Mouse (Mus musculus) limb, embryonic 14.5 days (tissue): ENCODE measurements at regions not wholly inside any gene's neighbourhood (a gene's known extent, or its start where the extent isn't known, plus 50 kb on each side); places are given as distances from the start of the nearest gene placed in this dataset.

Experiments
- ATAC-seq: fragments of 200-750 bp; cut with Nextera tagmentation; 2 replicates; pipeline ENCODE4 v1.8.0; 2017; ENCODE audit warnings: low read depth, moderate number of reproducible peaks, moderate TSS enrichment; ENCODE audit not compliant: low FRiP score
- DNase-seq: peaks from one replicate; pipeline ENCODE4 v3.0.0-alpha.2; 2015; ENCODE audit warnings: low spot score
- H3K27ac ChIP-seq: fragments of 300-500 bp; sonication (generic); replicated peaks from 2 replicates; pipeline ENCODE4 v1.5.1; 2014; ENCODE audit warnings: low read depth, mild to moderate bottlenecking, low read length, moderate library complexity, mixed read lengths
- H3K27me3 ChIP-seq: fragments of 300-500 bp; sonication (generic); 2 replicates; pipeline ENCODE4 v1.6.1; 2014; ENCODE audit warnings: low read length, mixed read lengths; ENCODE audit not compliant: control insufficient read depth, insufficient read depth
- H3K36me3 ChIP-seq: fragments of 300-500 bp; sonication (generic); 2 replicates; pipeline ENCODE4 v1.6.1; 2014; ENCODE audit warnings: mild to moderate bottlenecking, low read length, moderate library complexity, mixed read lengths; ENCODE audit not compliant: control insufficient read depth, insufficient read depth
- H3K4me1 ChIP-seq: fragments of 300-500 bp; sonication (generic); 2 replicates; pipeline ENCODE4 v1.6.1; 2014; ENCODE audit warnings: antibody characterized with exemption, low read length, mixed read lengths; ENCODE audit not compliant: control insufficient read depth, insufficient read depth
- H3K4me2 ChIP-seq: fragments of 300-500 bp; sonication (generic); replicated peaks from 2 replicates; pipeline ENCODE4 v1.6.1; 2014; ENCODE audit warnings: low read depth, mild to moderate bottlenecking, low read length, moderate library complexity; ENCODE audit not compliant: severe bottlenecking
- H3K4me3 ChIP-seq: fragments of 300-500 bp; sonication (generic); replicated peaks from 2 replicates; pipeline ENCODE4 v1.5.1; 2014; ENCODE audit warnings: low read length
- H3K9ac ChIP-seq: fragments of 300-500 bp; sonication (generic); 2 replicates; pipeline ENCODE4 v1.6.1; 2014; ENCODE audit warnings: mild to moderate bottlenecking, low read depth, low read length, moderate library complexity; ENCODE audit not compliant: severe bottlenecking
- H3K9me3 ChIP-seq: fragments of 300-500 bp; sonication (generic); 2 replicates; pipeline ENCODE4 v1.6.1; 2016; ENCODE audit warnings: low read length; ENCODE audit not compliant: control insufficient read depth
- POLR2A ChIP-seq: fragments of 200-500 bp; IDR thresholded peaks from 2 replicates; pipeline ENCODE4 v1.8.0; 2012; ENCODE audit warnings: inconsistent platforms, mild to moderate bottlenecking, moderate library complexity, borderline replicate concordance; ENCODE audit not compliant: insufficient read depth, insufficient read length; ENCODE audit errors: extremely low read depth
- WGBS: fragments of 180-500 bp; shearing (Covaris S2); extraction: QIAGEN DNeasy Blood & Tissue Kit; methylation state at CpG from one replicate; pipeline ENCODE4 v1.1.7; 2014; 5-methylcytosine and 5-hydroxymethylcytosine counted together

GRCm38 (mm10) chr13:101919266-101919665, 151.2 kb upstream of the Pik3r1 start:
- H3K4me3 ChIP-seq, result no peak overlapping the region
- no peak for TF ChIP-seq POLR2A
- no peaks in the 10 kb centered on the region for H3K27me3 ChIP-seq
- no peaks in the 10 kb centered on the region for H3K36me3 ChIP-seq
- peaks cover 17% of the 10 kb centered on the region for H3K4me1 ChIP-seq
- ATAC-seq (no peak), DNase-seq (peak; percentile 32)
- H3K9me3 ChIP-seq, result no peaks in the 10 kb centered on the region
- H3K9ac ChIP-seq, result no peak overlapping the region
- H3K27ac ChIP-seq, result no peak overlapping the region
- 50% methylated on average over 5 of the region's 5 CpGs for WGBS
- no peak overlapping the region for H3K4me2 ChIP-seq

- peaks cover 13% of the 10 kb centered on the region for H3K4me1 ChIP-seq
- ATAC-seq, result no peak
- no peak for TF ChIP-seq POLR2A
Measured at GRCm38 (mm10) chr13:101920384-101920783, 152.4 kb upstream of the Pik3r1 start.

GRCm38 (mm10) chr13:101924637-101925036, 156.6 kb upstream of the Pik3r1 start:
- Histone ChIP-seq H3K27me3 (no peaks in the 10 kb centered on the region), H3K4me3 (no peak overlapping the region), H3K9me3 (no peaks in the 10 kb centered on the region), H3K4me1 (no peaks in the 10 kb centered on the region), H3K9ac (no peak overlapping the region), H3K36me3 (no peaks in the 10 kb centered on the region), H3K27ac (no peak overlapping the region), H3K4me2 (no peak overlapping the region)
- DNase-seq, result no peak
- 97% methylated on average over 2 of the region's 2 CpGs for WGBS
- no peak for TF ChIP-seq POLR2A
- ATAC-seq, result no peak

More at GRCm38 (mm10) chr13:101920384-101920783, 152.4 kb upstream of the Pik3r1 start:
- H3K27me3 ChIP-seq, result no peaks in the 10 kb centered on the region
- no peaks in the 10 kb centered on the region for H3K9me3 ChIP-seq
- no peak overlapping the region for H3K9ac ChIP-seq
- WGBS, result 83% methylated on average over 3 of the region's 3 CpGs
- no peak overlapping the region for H3K27ac ChIP-seq
- H3K4me3 ChIP-seq, result no peak overlapping the region
- no peaks in the 10 kb centered on the region for H3K36me3 ChIP-seq
- no peak overlapping the region for H3K4me2 ChIP-seq
- no peak for DNase-seq

- H3K4me1 ChIP-seq, result peaks cover under 1% of the 10 kb centered on the region; the same call in 1 of the 2 replicates
- H3K27me3 ChIP-seq, result no peaks in the 10 kb centered on the region
- TF ChIP-seq POLR2A, result no peak
- DNase-seq (no peak), ATAC-seq (no peak)
- H3K4me3 ChIP-seq, result no peak overlapping the region
- H3K27ac ChIP-seq, result no peak overlapping the region
- no peaks in the 10 kb centered on the region for H3K9me3 ChIP-seq
- no peak overlapping the region for H3K9ac ChIP-seq
- H3K4me2 ChIP-seq, result no peak overlapping the region
- no peaks in the 10 kb centered on the region for H3K36me3 ChIP-seq
- WGBS, result 94% methylated on average over 4 of the region's 4 CpGs
Measured at GRCm38 (mm10) chr13:101931264-101931663, 163.2 kb upstream of the Pik3r1 start.

- no peaks in the 10 kb centered on the region for H3K27me3 ChIP-seq
- WGBS, result 72% methylated on average over 1 of the region's 1 CpGs
- DNase-seq, result no peak
- H3K4me3 ChIP-seq, result no peak overlapping the region
- ATAC-seq, result no peak
- no peak for TF ChIP-seq POLR2A
- H3K9me3 ChIP-seq, result no peaks in the 10 kb centered on the region
- H3K4me1 ChIP-seq, result peaks cover 4% of the 10 kb centered on the region; the same call in 1 of the 2 replicates
- H3K36me3 ChIP-seq, result no peaks in the 10 kb centered on the region
- H3K9ac ChIP-seq, result no peak overlapping the region
- H3K27ac ChIP-seq, result no peak overlapping the region
- H3K4me2 ChIP-seq, result no peak overlapping the region
Measured at GRCm38 (mm10) chr13:101931882-101932281, 163.9 kb upstream of the Pik3r1 start.

- Histone ChIP-seq H3K4me2 (no peak overlapping the region), H3K9me3 (no peaks in the 10 kb centered on the region), H3K27me3 (no peaks in the 10 kb centered on the region), H3K36me3 (no peaks in the 10 kb centered on the region), H3K4me3 (no peak overlapping the region), H3K27ac (no peak overlapping the region), H3K9ac (no peak overlapping the region), H3K4me1 (peaks cover 4% of the 10 kb centered on the region; the same call in 1 of the 2 replicates)
- ATAC-seq (no peak), DNase-seq (no peak)
- TF ChIP-seq POLR2A, result no peak
- 35% methylated on average over 4 of the region's 4 CpGs for WGBS
Measured at GRCm38 (mm10) chr13:101935843-101936242, 167.8 kb upstream of the Pik3r1 start.
